Mouse (Mus musculus) forebrain, embryonic 12.5 days (tissue): ENCODE measurements at regions not wholly inside any gene's neighbourhood (a gene's known extent, or its start where the extent isn't known, plus 50 kb on each side); places are given as distances from the start of the nearest gene placed in this dataset.

ENCODE experiments used
- ATAC-seq: fragments of 200-750 bp; cut with Nextera tagmentation; 2 replicates; pipeline ENCODE4 v1.8.0; 2017; ENCODE audit warnings: moderate TSS enrichment; ENCODE audit not compliant: low FRiP score
- H3K27ac ChIP-seq: fragments of 300-500 bp; sonication (generic); 2 replicates; pipeline ENCODE4 v1.5.1; 2016; ENCODE audit warnings: mild to moderate bottlenecking
- H3K27me3 ChIP-seq: fragments of 300-500 bp; sonication (generic); 2 replicates; pipeline ENCODE4 v1.6.1; 2016; ENCODE audit warnings: mild to moderate bottlenecking
- H3K36me3 ChIP-seq: fragments of 300-500 bp; sonication (generic); replicated peaks from 2 replicates; pipeline ENCODE4 v1.6.1; 2016; ENCODE audit warnings: mild to moderate bottlenecking
- H3K4me1 ChIP-seq: fragments of 300-500 bp; sonication (generic); 2 replicates; pipeline ENCODE4 v1.6.1; 2016
- H3K4me2 ChIP-seq: fragments of 300-500 bp; sonication (generic); 2 replicates; pipeline ENCODE4 v1.6.1; 2016; ENCODE audit warnings: mild to moderate bottlenecking, moderate library complexity
- H3K4me3 ChIP-seq: fragments of 300-500 bp; sonication (generic); replicated peaks from 2 replicates; pipeline ENCODE4 v1.5.1; 2016; ENCODE audit warnings: mild to moderate bottlenecking
- H3K9ac ChIP-seq: fragments of 300-500 bp; sonication (generic); 2 replicates; pipeline ENCODE4 v1.6.1; 2016; ENCODE audit warnings: mild to moderate bottlenecking
- H3K9me3 ChIP-seq: fragments of 300-500 bp; sonication (generic); 2 replicates; pipeline ENCODE4 v1.6.1; 2016
- WGBS: fragments of 180-500 bp; shearing (Covaris S2); methylation state at CpG from one replicate; pipeline ENCODE4 v1.1.7; 2016; 5-methylcytosine and 5-hydroxymethylcytosine counted together

DNA sequence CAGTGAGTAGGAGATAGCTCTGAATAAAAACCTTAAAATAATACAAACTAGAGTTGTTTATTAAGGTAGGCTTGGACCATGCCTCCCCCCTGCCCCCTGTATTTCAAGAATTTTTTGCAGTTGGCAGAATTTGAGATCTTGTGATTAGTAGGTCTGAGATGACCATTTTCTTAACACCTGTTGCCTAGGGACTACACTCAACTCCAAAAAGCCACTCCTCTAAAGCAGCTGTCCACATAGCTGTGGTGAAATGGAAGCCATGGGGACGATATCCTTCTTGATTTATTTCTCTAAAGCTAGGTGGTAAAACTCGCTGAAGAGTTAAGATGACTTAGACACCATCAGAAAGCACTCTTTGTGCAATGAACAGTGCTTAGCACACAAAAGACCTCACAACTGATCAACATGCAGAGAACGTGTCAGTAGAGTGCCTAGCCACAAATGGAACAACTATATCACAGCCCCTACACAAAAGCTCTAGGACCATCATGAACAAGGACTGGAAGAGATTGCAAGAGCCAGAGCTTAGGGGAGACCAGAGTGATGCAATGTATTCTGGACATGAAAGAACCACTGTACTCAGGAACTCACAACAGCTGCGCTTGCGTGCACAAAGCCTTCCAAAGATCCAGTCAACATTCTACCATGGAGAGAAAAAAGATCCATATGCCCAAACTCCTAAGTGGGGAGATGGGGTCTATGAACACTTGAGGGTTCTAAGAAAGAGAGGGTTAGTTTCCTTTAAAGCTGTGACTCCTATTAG, 147.6 kb downstream of the Plk2 start:
- no peak overlapping the region for H3K9ac ChIP-seq
- no peaks in the 10 kb centered on the region for H3K9me3 ChIP-seq
- H3K36me3 ChIP-seq, result no peaks in the 10 kb centered on the region
- ATAC-seq, result no peak
- H3K4me3 ChIP-seq, result no peak overlapping the region
- H3K4me2 ChIP-seq, result no peak overlapping the region
- H3K4me1 ChIP-seq, result 0 out of 2 replicates have a peak, but pooled peaks cover 7% of the 10 kb centered on the region
- no peaks in the 10 kb centered on the region for H3K27me3 ChIP-seq
- H3K27ac ChIP-seq, result no peak overlapping the region
- WGBS, result 81% methylated on average over 5 of the region's 5 CpGs

- H3K27ac ChIP-seq, result no peak overlapping the region
- no peaks in the 10 kb centered on the region for H3K27me3 ChIP-seq
- no peak overlapping the region for H3K4me2 ChIP-seq
- H3K4me1 ChIP-seq, result 0 out of 2 replicates have a peak, but pooled peaks cover 5% of the 10 kb centered on the region
- 88% methylated on average over 6 of the region's 6 CpGs for WGBS
- ATAC-seq, result no peak
- no peak overlapping the region for H3K4me3 ChIP-seq
- H3K9ac ChIP-seq, result no peak overlapping the region
- H3K9me3 ChIP-seq, result no peaks in the 10 kb centered on the region
- H3K36me3 ChIP-seq, result no peaks in the 10 kb centered on the region
Measured at GRCm38 (mm10) chr13:110545454-110545853, 150.6 kb downstream of the Plk2 start.

GRCm38 (mm10) chr13:110555529-110556319, 160.9 kb downstream of the Plk2 start:
- no peaks in the 10 kb centered on the region for H3K27me3 ChIP-seq
- no peaks in the 10 kb centered on the region for H3K36me3 ChIP-seq
- 87% methylated on average over 7 of the region's 7 CpGs for WGBS
- no peak overlapping the region for H3K27ac ChIP-seq
- no peaks in the 10 kb centered on the region for H3K4me1 ChIP-seq
- no peak overlapping the region for H3K9ac ChIP-seq
- ATAC-seq, result no peak
- H3K4me3 ChIP-seq, result no peak overlapping the region
- H3K9me3 ChIP-seq, result no peaks in the 10 kb centered on the region
- H3K4me2 ChIP-seq, result no peak overlapping the region

GRCm38 (mm10) chr13:110556355-110557095, 161.7 kb downstream of the Plk2 start:
- H3K36me3 ChIP-seq, result no peaks in the 10 kb centered on the region
- no peaks in the 10 kb centered on the region for H3K4me1 ChIP-seq
- no peaks in the 10 kb centered on the region for H3K9me3 ChIP-seq
- H3K4me3 ChIP-seq, result no peak overlapping the region
- 78% methylated on average over 9 of the region's 9 CpGs for WGBS
- no peaks in the 10 kb centered on the region for H3K27me3 ChIP-seq
- no peak overlapping the region for H3K9ac ChIP-seq
- H3K27ac ChIP-seq, result no peak overlapping the region
- no peak overlapping the region for H3K4me2 ChIP-seq
- ATAC-seq, result no peak

- WGBS, result 70% methylated on average over 28 of the region's 28 CpGs
- no peaks in the 10 kb centered on the region for H3K4me1 ChIP-seq
- no peak overlapping the region for H3K4me3 ChIP-seq
- H3K27me3 ChIP-seq, result no peaks in the 10 kb centered on the region
- no peaks in the 10 kb centered on the region for H3K9me3 ChIP-seq
- peak; percentile 44; the same call in 1 of the 2 replicates for ATAC-seq
- no peaks in the 10 kb centered on the region for H3K36me3 ChIP-seq
- no peak overlapping the region for H3K9ac ChIP-seq
- no peak overlapping the region for H3K4me2 ChIP-seq
- H3K27ac ChIP-seq, result peak overlapping the region; percentile 36; the same call in 1 of the 2 replicates
Measured at GRCm38 (mm10) chr13:110557930-110558727, 163.3 kb downstream of the Plk2 start.

GRCm38 (mm10) chr13:110560566-110560965, 165.7 kb downstream of the Plk2 start:
- H3K4me2 ChIP-seq, result no peak overlapping the region
- H3K4me3 ChIP-seq, result no peak overlapping the region
- H3K36me3 ChIP-seq, result no peaks in the 10 kb centered on the region
- no peaks in the 10 kb centered on the region for H3K4me1 ChIP-seq
- H3K9me3 ChIP-seq, result no peaks in the 10 kb centered on the region
- no peak for ATAC-seq
- H3K27ac ChIP-seq, result no peak overlapping the region
- no peaks in the 10 kb centered on the region for H3K27me3 ChIP-seq
- WGBS, result 92% methylated on average over 13 of the region's 13 CpGs
- H3K9ac ChIP-seq, result no peak overlapping the region

DNA sequence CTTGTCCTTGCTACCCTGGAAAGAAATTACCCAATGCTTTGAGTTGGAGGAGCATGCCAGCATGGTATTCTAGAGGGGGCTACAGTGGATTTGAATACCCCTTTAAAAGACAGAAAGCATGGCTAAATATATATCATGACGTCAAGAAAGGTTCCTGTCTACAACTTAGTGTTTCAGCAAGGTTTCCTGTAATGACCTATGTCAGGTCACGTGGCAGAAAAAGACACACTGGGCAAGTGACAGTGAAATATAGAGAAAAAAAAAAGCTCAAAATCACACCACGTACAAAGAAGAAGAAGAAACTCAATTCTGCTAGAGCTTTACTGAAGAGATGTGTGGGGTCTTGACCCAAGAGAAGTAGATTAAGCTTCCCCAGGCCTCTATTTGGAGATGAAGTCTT, 167.7 kb downstream of the Plk2 start:
- no peak overlapping the region for H3K9ac ChIP-seq
- 90% methylated on average over 3 of the region's 3 CpGs for WGBS
- no peaks in the 10 kb centered on the region for H3K36me3 ChIP-seq
- no peaks in the 10 kb centered on the region for H3K27me3 ChIP-seq
- no peak overlapping the region for H3K4me2 ChIP-seq
- no peaks in the 10 kb centered on the region for H3K9me3 ChIP-seq
- H3K4me1 ChIP-seq, result no peaks in the 10 kb centered on the region
- ATAC-seq, result no peak
- no peak overlapping the region for H3K4me3 ChIP-seq
- H3K27ac ChIP-seq, result no peak overlapping the region

GRCm38 (mm10) chr13:110562902-110563301, 168.1 kb downstream of the Plk2 start:
- H3K9me3 ChIP-seq, result no peaks in the 10 kb centered on the region
- WGBS, result 75% methylated on average over 5 of the region's 5 CpGs
- no peak overlapping the region for H3K27ac ChIP-seq
- H3K27me3 ChIP-seq, result no peaks in the 10 kb centered on the region
- no peak for ATAC-seq
- H3K4me1 ChIP-seq, result no peaks in the 10 kb centered on the region
- H3K4me3 ChIP-seq, result no peak overlapping the region
- H3K9ac ChIP-seq, result no peak overlapping the region
- no peak overlapping the region for H3K4me2 ChIP-seq
- H3K36me3 ChIP-seq, result no peaks in the 10 kb centered on the region

DNA sequence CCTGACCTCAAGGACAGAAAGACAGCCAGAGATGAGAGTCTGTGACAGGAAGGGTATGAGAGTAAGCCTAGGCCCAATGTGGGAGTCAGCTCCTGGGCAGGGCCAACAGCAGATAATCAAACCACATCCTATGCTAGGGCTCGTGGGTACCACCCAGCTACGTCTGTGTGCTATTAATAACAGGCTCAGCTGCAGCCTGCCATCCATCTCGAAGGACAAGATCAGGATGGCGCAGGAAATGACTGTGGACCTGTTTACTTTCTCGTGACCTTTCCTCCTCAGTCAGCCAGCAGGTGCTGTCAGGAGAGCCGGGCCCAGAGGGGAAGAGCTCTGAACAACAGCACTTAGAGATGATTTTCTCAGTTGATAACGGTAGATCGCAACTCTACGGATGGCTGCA, 169.1 kb downstream of the Plk2 start:
- H3K4me2 ChIP-seq, result no peak overlapping the region
- H3K27ac ChIP-seq, result no peak overlapping the region
- no peak for ATAC-seq
- H3K9ac ChIP-seq, result no peak overlapping the region
- no peaks in the 10 kb centered on the region for H3K27me3 ChIP-seq
- no peaks in the 10 kb centered on the region for H3K36me3 ChIP-seq
- no peak overlapping the region for H3K4me3 ChIP-seq
- H3K4me1 ChIP-seq, result no peaks in the 10 kb centered on the region
- no peaks in the 10 kb centered on the region for H3K9me3 ChIP-seq
- WGBS, result 76% methylated on average over 9 of the region's 9 CpGs

GRCm38 (mm10) chr13:110568482-110569179, 173.8 kb downstream of the Plk2 start:
- no peak overlapping the region for H3K4me3 ChIP-seq
- H3K27ac ChIP-seq, result no peak overlapping the region
- peaks cover 3% of the 10 kb centered on the region for H3K4me1 ChIP-seq
- no peak overlapping the region for H3K9ac ChIP-seq
- ATAC-seq, result no peak
- H3K9me3 ChIP-seq, result no peaks in the 10 kb centered on the region
- H3K4me2 ChIP-seq, result no peak overlapping the region
- H3K27me3 ChIP-seq, result no peaks in the 10 kb centered on the region
- H3K36me3 ChIP-seq, result no peaks in the 10 kb centered on the region
- 89% methylated on average over 8 of the region's 8 CpGs for WGBS

- Histone ChIP-seq H3K4me3 (no peak overlapping the region), H3K9ac (no peak overlapping the region), H3K27ac (no peak overlapping the region), H3K4me1 (peaks cover 8% of the 10 kb centered on the region), H3K27me3 (no peaks in the 10 kb centered on the region), H3K4me2 (no peak overlapping the region), H3K36me3 (no peaks in the 10 kb centered on the region), H3K9me3 (no peaks in the 10 kb centered on the region)
- WGBS, result 96% methylated on average over 2 of the region's 2 CpGs
- no peak for ATAC-seq
Measured at GRCm38 (mm10) chr13:110569180-110569512, 174.3 kb downstream of the Plk2 start.
